Mouse (Mus musculus) gastrocnemius, postnatal 10 days (tissue): Measurements from ENCODE around the gene Tspan2. TPM values are rescaled to one million over a fixed set of nuclear protein-coding genes. Genes with fewer than 3 reads are reported as not detected.

Source experiments
- DNase-seq: peaks from one replicate; pipeline ENCODE4 v3.0.0; 2021; ENCODE audit warnings: mixed read lengths
- total RNA-seq, 2 experiments: library from RNA; stranded (reverse); gene quantifications; 2 replicates each; pipeline ENCODE4 v1.2.3; 2021

The Tspan2 gene
- total RNA-seq, 2 experiments from 2014 or later = 14.9 to 19.6 TPM

DNA sequence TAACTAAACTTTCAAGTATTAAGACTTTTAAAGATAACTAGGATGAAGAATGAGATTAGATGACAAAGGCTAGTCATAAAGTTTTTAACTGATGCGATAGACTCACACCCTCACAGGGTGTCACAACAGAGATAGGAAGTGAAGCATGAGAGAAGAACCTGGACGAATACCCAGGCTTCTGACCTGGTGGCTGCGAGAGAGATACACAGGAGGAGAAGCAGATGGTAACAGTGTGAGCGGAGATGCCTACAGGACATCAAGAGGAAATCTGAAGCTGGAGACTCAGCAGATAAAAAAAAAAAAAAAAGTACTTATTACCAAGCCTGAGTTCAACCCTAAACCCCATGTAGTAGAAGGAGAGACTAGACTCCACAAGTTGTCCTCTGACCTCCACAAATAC lies 38.7 kb downstream of the Tspan2 start:
- no peak for DNase-seq

DNA sequence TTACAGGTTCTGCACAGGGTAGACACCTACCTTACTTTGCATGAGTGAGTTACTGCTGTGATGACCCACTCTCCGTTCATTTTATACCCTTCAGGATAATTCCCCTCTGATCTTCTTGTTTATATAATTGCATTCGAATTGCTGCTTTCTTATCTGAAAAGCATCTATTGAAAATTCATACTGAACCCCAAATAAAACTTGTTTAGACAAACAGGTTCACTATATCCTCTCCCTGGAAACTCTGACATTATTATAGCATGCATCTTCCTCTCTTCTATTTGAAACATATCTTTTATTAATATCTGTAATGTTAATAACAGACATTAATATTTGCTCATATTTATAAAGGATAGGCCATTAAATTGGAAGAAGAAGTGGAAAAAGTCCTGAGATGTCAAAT lies 48.3 kb downstream of the Tspan2 start, which contains the start of gene Tshb:
Gene Tshb, minus strand, starts transcription at position 101 of the 400 bp plus-strand sequence.
- no peak for DNase-seq

DNA sequence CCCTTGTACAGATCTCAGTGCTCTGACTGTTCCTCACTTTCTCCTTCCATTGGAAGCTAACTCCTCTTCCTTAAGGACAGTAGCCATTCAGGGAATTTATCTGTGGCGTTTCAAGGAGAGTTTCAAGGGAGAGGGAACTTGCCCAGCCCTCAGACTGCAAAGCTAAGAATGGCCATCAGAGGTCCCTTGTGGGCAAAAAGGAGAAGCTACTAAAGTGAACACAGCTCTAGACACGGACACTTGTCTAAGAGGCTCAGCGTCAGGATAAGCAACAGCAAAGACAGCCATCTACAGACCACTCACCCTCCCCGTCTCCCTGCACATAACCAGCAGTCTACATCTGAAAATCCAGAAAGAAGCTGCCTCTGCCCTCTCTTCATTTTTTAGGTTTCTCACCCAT lies 53.0 kb downstream of the Tspan2 start:
- no peak for DNase-seq

DNA sequence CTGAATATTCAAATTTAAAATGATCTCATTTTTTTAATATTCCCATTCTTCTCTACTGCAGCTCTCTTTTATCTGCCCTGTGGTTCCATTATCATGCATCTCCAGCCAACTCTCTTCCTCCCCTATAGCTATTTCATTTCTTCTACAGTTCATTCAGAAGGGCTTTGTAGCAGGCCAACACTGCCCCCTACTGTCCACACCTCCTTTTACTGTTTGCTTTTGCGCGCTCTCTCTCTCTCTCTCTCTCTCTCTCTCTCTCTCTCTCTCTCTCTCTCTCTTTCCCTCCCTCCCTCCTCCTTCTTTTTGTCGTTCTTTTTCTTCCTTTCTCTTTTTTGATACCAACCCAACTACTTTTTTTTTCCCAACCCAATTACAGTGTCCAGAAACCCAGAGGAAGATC lies 69.6 kb downstream of the Tspan2 start:
- DNase-seq = peak; percentile 84

DNA sequence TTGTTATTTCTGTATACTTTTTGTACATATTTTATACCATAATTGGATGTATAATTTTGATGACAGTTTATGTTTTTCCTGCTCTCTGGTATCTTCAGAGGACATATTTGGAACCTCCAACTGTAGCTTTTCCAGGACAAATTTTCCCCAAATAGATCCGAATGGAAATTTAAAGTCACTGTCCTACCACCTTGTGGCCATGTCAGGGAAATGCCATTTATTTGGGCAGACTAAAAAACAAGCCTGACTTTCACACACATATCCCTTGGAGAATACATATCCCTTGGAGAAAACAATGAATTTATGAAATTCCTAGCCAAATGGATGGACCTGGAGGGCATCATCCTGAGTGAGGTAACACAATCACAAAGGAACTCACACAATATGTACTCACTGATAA lies 108.1 kb downstream of the Tspan2 start:
- no peak for DNase-seq

DNA sequence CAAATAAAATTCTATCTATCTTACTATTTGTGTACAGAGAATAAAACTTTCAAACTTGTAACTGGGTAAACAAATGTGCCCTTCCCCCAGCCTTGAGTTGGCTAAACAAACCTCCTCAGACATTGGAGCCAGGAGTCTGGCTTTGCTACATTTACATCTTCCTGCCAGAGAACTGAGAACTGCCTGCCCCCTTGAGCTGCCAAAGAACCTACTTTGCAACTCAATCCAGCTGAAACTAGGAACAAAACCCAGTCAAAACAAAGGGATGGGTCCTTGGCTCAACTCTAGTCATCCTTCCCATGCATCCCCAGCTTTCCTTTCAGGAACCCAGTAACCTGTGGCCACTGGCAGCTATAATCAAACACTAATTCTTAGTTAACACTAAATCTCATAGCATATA lies 114.3 kb downstream of the Tspan2 start:
- no peak for DNase-seq

Other genes starting within 250 kb of the Tspan2 start
- not detected for gene Tshb, start 48.2 kb downstream of the Tspan2 start, total RNA-seq
- under 1 TPM in 1 of 2 experiments, not detected in 1; 0.14 TPM for gene Sycp1, start 201.6 kb downstream of the Tspan2 start, total RNA-seq
- gene Nr1h5, start 229.6 kb downstream of the Tspan2 start, total RNA-seq = not detected